Mouse (Mus musculus) layer of hippocampus, adult 8-10 months (tissue): ENCODE results near the gene Swt1. TPM values are rescaled to one million over a fixed set of nuclear protein-coding genes. Genes with fewer than 3 reads are reported as not detected.

ENCODE experiments used
- DNase-seq, 2 experiments: peaks; one replicate each; pipeline ENCODE4 v3.0.0; 2022; ENCODE audit warnings: low spot score in 2 of 2
- microRNA-seq, 2 experiments: library from miRNA; unstranded; fragments of <30 nt; microRNA quantifications; one replicate each; pipeline ENCODE4 v1.2.0; 2022
- total RNA-seq, 4 experiments: library from RNA; stranded (reverse); gene quantifications; 2 replicates each; pipeline ENCODE4 v1.2.4; 2022

Swt1 gene
- total RNA-seq, 4 experiments from 2014 or later = 13.2 to 17.7 (median 15.5) TPM

DNA sequence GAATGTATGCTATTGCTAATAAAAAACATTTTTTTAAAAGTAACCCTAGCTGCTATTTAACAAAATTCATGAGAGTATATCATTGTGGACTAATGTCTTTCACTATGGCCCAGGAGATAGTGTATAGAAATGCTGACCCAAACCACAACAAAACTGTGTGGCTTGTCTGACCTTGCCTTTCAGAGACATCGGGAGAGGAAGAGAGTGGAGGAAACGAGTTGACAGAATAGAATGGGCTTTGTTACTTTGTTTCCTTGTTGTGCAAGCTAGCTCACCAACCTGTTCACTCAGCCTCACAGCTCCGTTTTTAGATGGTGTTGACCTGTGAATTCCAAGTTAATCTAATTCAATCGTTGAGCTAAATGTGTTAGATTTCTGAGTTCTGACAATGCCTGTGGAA, 107.8 kb downstream of the Swt1 start:
- no peak for DNase-seq

DNA sequence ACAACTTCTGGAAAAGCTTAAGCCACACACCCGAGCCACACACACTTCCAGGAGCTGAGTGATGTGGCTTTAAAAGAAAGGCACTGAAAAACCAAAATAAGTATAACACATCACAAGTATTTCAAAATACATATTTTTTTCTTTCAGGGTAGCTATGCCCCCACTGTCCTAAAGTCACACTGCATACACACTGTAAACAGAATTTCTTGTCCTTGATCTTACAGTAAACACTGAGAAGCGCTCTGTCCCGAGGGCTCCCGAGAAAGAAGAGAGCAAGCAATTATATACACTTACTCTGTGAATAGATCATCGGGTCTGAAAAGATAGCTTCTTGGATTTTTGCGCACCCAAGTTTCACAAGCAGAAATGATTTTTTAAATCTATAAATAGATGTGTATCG, 109.0 kb downstream of the Swt1 start:
- no peak for DNase-seq

Small RNAs within 50 kb of the gene (microRNA-seq; reads per million reads assigned to microRNA genes)
- 0.25 to 0.96 reads per million in 2 experiments for gene Mir7682

Other genes with a start within 250 kb of the Swt1 start
- under 1 TPM in 1 of 4 experiments, not detected in 3; 0.25 TPM for gene Gm47985, start 245.9 kb downstream of the Swt1 start, total RNA-seq
- gene Gm8947, start 236.1 kb downstream of the Swt1 start, total RNA-seq = not detected
- not detected for gene Gm47995, start 230.0 kb downstream of the Swt1 start, total RNA-seq
- not detected for gene 3110040M04Rik, start 224.3 kb downstream of the Swt1 start, total RNA-seq
- gene Gm47996, start 218.3 kb downstream of the Swt1 start, total RNA-seq = not detected
- 10 to 100 TPM; 87.0 to 94.5 (median 92.4) TPM for gene Ivns1abp, start 84.0 kb downstream of the Swt1 start, total RNA-seq
- 10 to 100 TPM; 27.8 to 35.1 (median 32.3) TPM for gene Trmt1l, start 87 bp upstream of the Swt1 start, total RNA-seq
- 10 to 100 TPM; 37.2 to 44.4 (median 40.6) TPM for gene Rnf2, start 72.5 kb upstream of the Swt1 start, total RNA-seq
- 1 to 10 TPM; 1.8 to 5.3 (median 3.5) TPM for gene Fam129a, start 142.7 kb upstream of the Swt1 start, total RNA-seq